Mouse (Mus musculus) liver, adult 2 months (tissue): Measurements from ENCODE around the gene Gnaq.

Experiments
- CTCF ChIP-seq: fragments of 200-500 bp; IDR thresholded peaks from 2 replicates; pipeline ENCODE4 v1.5.1; 2011; ENCODE audit warnings: low read depth, low read length, control low read depth
- POLR2A ChIP-seq: fragments of 200-500 bp; IDR thresholded peaks from 2 replicates; pipeline ENCODE4 v1.6.1; 2011; ENCODE audit warnings: low read length, control low read depth; ENCODE audit not compliant: insufficient read depth; ENCODE audit errors: extremely low read depth

GRCm38 (mm10) chr19:16087391-16087790, 45.2 kb upstream of the Gnaq start:
- TF ChIP-seq POLR2A (no peak), CTCF (no peak)
